Mouse (Mus musculus): ENCODE results near the gene Dok3.

The Dok3 gene

GRCm38 (mm10) chr13:55543447-55543846 is 14.4 kb upstream of the Dok3 start:
- no peak for ATAC-seq (ENCODE audit: insufficient number of reproducible peaks, low FRiP score, low TSS enrichment)

- ATAC-seq (ENCODE audit: insufficient number of reproducible peaks, low FRiP score, low TSS enrichment) = no peak
Measured at GRCm38 (mm10) chr13:55542891-55543290, 13.8 kb upstream of the Dok3 start.

GRCm38 (mm10) chr13:55540933-55541332 is 11.8 kb upstream of the Dok3 start:
- ATAC-seq (ENCODE audit: insufficient number of reproducible peaks, low FRiP score, low TSS enrichment) = no peak

DNA sequence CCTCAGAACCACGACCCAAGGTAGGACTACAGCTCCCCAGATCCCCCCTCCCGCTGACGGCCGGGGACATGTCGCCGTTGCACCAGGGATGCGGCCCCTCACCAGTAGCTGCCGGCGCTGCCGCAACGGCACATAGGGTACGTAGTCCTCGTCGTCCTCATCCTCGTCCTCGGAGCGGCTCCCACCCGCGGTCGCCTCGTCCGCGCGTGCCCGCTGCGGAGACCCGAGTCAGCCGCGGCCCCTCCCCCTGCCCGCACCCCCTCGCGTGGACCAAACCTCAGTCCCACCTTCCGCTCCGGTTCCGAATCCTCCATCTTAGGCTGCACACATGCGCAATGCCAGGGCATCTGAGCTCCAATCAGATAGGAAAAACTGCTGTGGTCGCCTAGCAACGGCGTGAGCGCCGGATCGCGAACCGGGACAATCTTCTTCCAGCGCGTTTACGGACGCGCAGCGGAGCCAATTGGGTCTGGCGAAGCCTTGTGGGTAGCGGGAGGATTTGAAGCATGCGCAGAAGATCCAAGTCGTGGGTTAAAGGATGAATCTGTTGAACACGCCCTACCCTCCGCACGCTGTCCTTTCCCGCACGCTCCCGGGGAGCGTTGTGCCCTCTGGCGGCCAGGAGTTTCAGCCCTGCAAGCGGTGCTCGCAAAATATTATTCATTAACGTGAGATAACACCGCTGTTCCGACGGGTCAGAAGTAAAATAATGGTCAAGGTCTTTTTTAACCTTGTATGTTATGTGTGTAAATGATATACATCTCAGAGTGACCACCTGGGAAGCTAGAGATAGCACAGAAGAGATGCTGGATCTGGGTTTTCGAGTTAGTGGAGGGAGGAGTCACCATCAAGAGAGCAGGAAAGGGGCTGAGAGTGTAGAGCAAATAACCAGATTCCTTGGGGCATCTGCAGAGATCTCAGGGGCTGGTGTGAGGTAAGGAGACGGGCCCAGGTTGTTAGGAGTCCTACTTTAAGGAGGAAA is 7.4 kb upstream of the Dok3 start, which contains the start of gene Ddx41:
Gene Ddx41, minus strand, starts transcription at position 465 of the 982 bp plus-strand sequence.
- peak; percentile 92 for ATAC-seq (ENCODE audit: insufficient number of reproducible peaks, low FRiP score, low TSS enrichment)

DNA sequence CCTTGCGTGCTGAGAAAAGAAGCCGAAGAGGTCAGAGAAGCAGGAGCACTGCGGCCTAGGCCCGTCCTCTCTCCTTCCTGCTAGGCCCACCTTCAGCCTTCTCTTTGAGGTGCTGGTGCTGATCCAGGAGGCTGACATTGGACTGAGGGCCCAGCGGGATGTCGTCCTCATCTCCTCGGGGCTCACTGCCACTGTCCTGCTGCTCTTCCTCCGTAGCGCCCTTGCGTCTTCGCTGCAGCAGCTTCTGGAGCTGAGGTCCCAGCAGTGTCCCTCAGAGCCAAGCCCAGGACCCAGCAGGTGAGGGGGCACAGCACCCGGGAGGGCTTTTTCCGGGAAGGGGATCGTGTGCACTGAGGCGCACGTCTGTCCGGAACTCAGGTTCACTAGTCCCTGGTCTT is 6.7 kb upstream of the Dok3 start:
- ATAC-seq (ENCODE audit: insufficient number of reproducible peaks, low FRiP score, low TSS enrichment) = no peak

DNA sequence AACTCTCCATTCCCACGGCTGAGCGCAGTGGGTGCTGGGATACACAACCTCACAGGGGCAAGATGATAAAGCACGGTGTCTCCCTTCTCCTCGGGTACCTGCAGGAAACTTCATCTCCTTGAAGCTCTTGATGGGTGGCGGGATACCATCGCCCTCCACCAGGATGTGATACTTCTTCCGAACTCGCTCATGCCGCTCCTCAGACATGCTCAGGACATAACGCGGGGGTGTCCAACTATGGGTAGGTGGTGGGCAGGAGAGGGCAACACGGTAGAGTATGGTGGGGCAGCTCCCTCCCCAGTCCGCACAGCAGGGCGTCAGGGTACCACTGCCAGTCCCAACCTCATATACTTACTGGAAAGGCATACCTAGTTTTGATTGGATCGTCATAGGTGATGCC is 6.1 kb upstream of the Dok3 start:
- ATAC-seq (ENCODE audit: insufficient number of reproducible peaks, low FRiP score, low TSS enrichment) = no peak

- no peak for ATAC-seq (ENCODE audit: insufficient number of reproducible peaks, low FRiP score, low TSS enrichment)
Measured at GRCm38 (mm10) chr13:55527834-55528772, 993 bp downstream of the Dok3 start.

GRCm38 (mm10) chr13:55527212-55527611 is 1.9 kb downstream of the Dok3 start:
- ATAC-seq (ENCODE audit: insufficient number of reproducible peaks, low FRiP score, low TSS enrichment) = no peak

GRCm38 (mm10) chr13:55525733-55526553 is 3.2 kb downstream of the Dok3 start:
- no peak for ATAC-seq (ENCODE audit: insufficient number of reproducible peaks, low FRiP score, low TSS enrichment)

DNA sequence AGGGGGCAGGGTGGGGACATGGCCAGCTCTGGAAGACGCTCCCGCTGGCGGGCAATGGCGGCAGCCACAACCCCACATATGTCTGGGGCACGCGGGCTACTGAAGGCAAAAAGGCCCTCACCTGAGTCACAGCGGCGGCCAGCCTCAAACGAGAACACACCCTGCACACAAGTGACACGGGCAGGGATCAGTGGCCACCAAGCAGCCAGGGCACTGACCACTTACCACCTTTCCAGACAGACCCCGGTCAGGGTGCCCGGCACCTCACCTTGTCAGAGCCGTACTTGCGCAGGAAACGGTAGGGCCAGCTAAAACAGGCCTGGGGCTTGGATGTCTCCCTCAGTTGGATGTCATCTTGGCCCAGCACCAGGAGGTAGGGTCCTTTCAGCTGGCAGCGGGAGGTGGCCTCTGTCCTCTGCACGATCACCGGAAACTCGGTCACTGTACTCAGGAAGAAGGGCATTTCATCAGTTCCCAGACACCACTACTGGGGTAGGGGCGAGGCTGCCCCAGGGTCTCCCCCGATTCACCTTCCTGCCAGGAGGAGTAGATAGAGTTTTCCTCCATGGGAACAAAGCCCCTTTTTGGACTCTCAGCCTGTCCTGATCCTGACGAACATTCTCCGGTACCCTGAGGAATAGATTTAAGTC is 5.0 kb downstream of the Dok3 start:
- no peak for ATAC-seq (ENCODE audit: insufficient number of reproducible peaks, low FRiP score, low TSS enrichment)

- ATAC-seq (ENCODE audit: insufficient number of reproducible peaks, low FRiP score, low TSS enrichment) = no peak
Measured at GRCm38 (mm10) chr13:55523278-55523677, 5.8 kb downstream of the Dok3 start.

- no peak for ATAC-seq (ENCODE audit: insufficient number of reproducible peaks, low FRiP score, low TSS enrichment)
Measured at GRCm38 (mm10) chr13:55522730-55523129, 6.4 kb downstream of the Dok3 start.

DNA sequence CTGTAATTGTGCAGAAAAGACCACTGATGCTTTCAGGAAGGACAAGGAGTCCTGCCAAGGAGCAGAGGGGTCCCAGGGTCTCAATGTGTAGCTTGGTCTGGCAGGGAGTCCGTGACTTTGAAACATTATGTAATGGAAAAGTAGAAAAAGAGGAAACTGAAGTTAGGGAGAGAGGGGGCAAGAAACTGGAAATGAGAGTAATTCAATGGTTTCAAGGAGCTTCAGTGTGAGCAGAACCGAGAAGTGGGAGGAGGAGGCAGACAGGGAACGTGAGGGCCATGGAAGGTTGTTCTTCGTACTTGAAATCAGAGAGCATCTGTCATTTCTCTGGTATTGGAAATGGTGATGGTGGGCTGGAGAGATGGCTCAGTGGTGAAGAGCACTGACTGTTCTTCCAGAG is 9.5 kb downstream of the Dok3 start:
- no peak for ATAC-seq (ENCODE audit: insufficient number of reproducible peaks, low FRiP score, low TSS enrichment)

DNA sequence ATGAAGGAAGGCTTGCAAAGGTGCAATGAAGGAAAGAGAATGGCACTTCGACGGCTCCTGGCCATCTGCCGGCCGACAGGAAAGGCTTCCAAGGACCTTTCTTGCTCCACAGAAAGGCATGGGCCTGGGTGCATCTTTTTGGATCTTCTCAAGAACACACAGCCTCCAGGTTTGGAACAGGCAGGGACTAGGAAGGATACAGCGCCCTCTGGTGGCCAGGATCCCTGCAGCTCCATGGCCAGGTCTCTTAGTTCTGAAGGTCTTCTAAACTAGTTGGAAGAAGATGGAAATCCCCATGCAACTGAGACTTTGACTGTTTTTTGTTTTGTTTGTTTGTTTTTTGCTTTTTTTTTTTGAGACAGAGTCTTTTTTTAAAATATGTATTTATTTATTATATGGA is 12.1 kb downstream of the Dok3 start:
- no peak for ATAC-seq (ENCODE audit: insufficient number of reproducible peaks, low FRiP score, low TSS enrichment)

DNA sequence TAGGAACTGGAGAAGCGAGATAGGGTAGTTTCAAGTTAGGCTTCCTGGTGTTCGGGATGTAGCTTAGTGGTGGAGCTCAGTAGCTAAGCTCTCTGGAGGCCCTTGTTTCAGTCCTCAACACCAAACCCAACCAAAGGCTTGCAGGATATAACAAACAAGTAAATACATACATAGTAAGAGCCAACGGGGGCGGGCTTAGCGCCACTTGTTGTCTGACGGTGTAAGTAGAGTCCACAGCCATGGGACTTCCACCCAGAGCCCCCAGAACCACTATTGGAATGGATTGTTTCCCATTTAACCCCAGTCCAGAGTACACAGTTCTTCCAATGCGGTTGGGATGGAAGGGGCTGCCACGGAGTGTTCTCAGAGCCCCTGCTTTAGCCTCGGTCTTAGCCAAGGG is 15.3 kb downstream of the Dok3 start:
- ATAC-seq (ENCODE audit: insufficient number of reproducible peaks, low FRiP score, low TSS enrichment) = no peak

DNA sequence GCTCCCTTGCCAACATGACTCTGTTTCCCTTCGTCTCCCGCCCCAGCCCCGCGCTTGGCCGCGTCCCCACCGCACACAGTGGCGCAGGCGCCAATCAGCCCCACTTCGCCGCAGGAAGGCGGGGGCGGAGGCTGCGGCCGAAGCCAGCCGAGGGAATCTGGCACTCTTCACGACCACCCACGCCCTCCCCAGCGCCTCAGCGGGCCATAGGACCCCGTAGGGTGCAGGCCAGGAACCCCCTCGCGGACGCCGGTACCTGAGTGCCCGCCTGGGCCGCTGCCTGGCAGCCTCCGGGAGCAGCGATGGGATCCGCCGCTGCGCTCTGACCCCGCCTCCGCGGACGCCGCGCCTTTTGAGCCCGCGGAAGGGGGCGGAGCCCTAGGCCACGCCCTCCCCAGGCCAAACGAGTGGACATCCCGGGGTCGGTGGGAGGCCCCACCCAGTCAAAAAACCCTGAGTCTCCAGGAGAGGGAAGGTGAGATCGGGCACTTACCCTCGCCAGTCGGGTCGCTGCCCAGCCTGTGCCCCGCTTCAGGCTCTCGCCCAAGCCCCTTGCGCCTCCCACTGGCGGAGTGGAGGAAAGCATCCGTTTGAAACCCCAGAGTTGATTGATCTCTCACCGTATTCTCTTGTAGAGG is 15.9 kb downstream of the Dok3 start, which contains the start of gene Pdlim7:
Gene Pdlim7, minus strand, starts transcription at position 566 of the 638 bp plus-strand sequence.
- ATAC-seq (ENCODE audit: insufficient number of reproducible peaks, low FRiP score, low TSS enrichment) = peak; percentile 71

- 0 out of 2 replicates have a peak, but pooled peaks have one; percentile 19 for ATAC-seq (ENCODE audit: insufficient number of reproducible peaks, low FRiP score, low TSS enrichment)
Measured at GRCm38 (mm10) chr13:55512379-55513031, 16.6 kb downstream of the Dok3 start.

DNA sequence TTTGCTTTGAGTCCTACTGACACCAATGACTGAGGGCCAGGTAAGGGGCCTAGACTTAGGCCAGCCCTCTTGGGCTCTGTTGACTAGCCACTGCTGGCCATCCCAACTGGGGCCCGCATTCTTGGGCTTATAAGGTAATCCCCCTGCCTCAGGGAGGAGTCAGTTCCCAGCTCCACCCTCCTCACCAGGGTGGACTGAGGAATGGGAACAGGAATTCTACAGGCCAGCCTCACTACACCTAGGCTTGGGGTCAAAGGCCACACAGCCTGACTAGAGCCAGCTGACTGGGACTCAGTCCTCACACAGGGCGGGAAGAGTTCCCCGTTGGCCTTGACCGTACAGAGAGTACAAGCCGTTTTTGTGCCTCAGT is 17.6 kb downstream of the Dok3 start:
- no peak for ATAC-seq (ENCODE audit: insufficient number of reproducible peaks, low FRiP score, low TSS enrichment)
